Comparison of ENCODE assay signal across 19 mouse cellular contexts in genomic region chr4:128794198-128794597, GRCm38 (mm10). TPM values are rescaled to one million over a fixed set of nuclear protein-coding genes. Genes with fewer than 3 reads are reported as not detected.
DNase-seq lines count a peak whose midpoint lies in the region; ATAC-seq lines count a peak whose summit lies in the region.
"Had no signal": no experiment of that assay in that cellular context is flagged by ENCODE, and none has a peak within 500 bp of the region (broad histone marks: within the 10 kb centered on the region; RNA-seq: fewer than 3 reads in every experiment).

No protein-coding gene starts in this region.

- WGBS in heart, embryonic 14.5 days = 85% methylated on average over 8 of the region's 8 CpGs

- H3K27me3 ChIP-seq in heart, embryonic 14.5 days (ENCODE audit: control insufficient read depth, insufficient read depth, low read length) = no peaks in the 10 kb centered on the region
- H3K27me3 ChIP-seq: embryonic facial prominence, embryonic 12.5 days; forebrain, embryonic 13.5 days; midbrain, embryonic 12.5 days had no signal

- no peak overlapping the region for H3K4me3 ChIP-seq in heart, embryonic 14.5 days (ENCODE audit: control insufficient read depth in 1 of 2, insufficient read depth in 1 of 2, low read depth in 1 of 2, low read length in 2 of 2)
- H3K4me3 ChIP-seq: embryonic facial prominence, embryonic 12.5 days; forebrain, embryonic 13.5 days; midbrain, embryonic 12.5 days; myocyte had no signal

- peak overlapping the region; percentile 65 to 69; a peak in 3 of 4 replicates for H3K27ac ChIP-seq in heart, embryonic 14.5 days (replicated peaks in 1 of 2; ENCODE audit: control insufficient read depth in 1 of 2, insufficient read depth in 1 of 2, low read depth in 2 of 2, low read length in 2 of 2)
- H3K27ac ChIP-seq: embryonic facial prominence, embryonic 12.5 days; forebrain, embryonic 13.5 days; liver, embryonic 14.5 days; midbrain, embryonic 12.5 days had no signal

- H3K4me1 ChIP-seq in heart, embryonic 14.5 days (ENCODE audit: control insufficient read depth in 2 of 2, insufficient read depth in 2 of 2, low read length in 2 of 2) = peaks cover 30 to 35% of the 10 kb centered on the region in 2 experiments

- no peaks in the 10 kb centered on the region for H3K9me3 ChIP-seq in heart, embryonic 14.5 days (ENCODE audit: control insufficient read depth, low read length)
- H3K9me3 ChIP-seq: embryonic facial prominence, embryonic 12.5 days; forebrain, embryonic 13.5 days; midbrain, embryonic 12.5 days had no signal

- H3K4me2 ChIP-seq in heart, embryonic 14.5 days (ENCODE audit: low read length) = no peak overlapping the region
- H3K4me2 ChIP-seq: embryonic facial prominence, embryonic 12.5 days; forebrain, embryonic 13.5 days; midbrain, embryonic 12.5 days had no signal

- ATAC-seq in heart, embryonic 14.5 days (ENCODE audit: insufficient number of reproducible peaks, insufficient read depth, low FRiP score, low read depth) = no peak
- ATAC-seq: CD4-positive, CD25-positive, alpha-beta regulatory T cell, adult 4 months; forebrain, embryonic 13.5 days had no signal

- peaks cover 18% of the 10 kb centered on the region for H3K36me3 ChIP-seq in heart, embryonic 14.5 days (ENCODE audit: control insufficient read depth, insufficient read depth, low read length)

- DNase-seq in cerebellum, postnatal 10 days = peak; percentile 68 to 77
- no peak for DNase-seq in cerebellum, adult 11 months
- DNase-seq in heart, postnatal 25 days (ENCODE audit: low spot score) = no peak
- peak; percentile 40 for DNase-seq in MN1 (ENCODE audit: low spot score)
- peak; percentile 88 to 93 for DNase-seq in kidney, adult 8-10 months
- no peak for DNase-seq in thymus, adult 18-20 months
- DNase-seq in gastrocnemius, postnatal 36 days = no peak
- DNase-seq: layer of hippocampus, adult 9-11 months; right cerebral cortex, adult 18-20 months; spleen, adult 18-20 months; thymus, postnatal 36 days had no signal

- intact Hi-C loops in heart, postnatal 25 days (cut with DNase I) = no loop called here
- intact Hi-C loops in gastrocnemius, postnatal 36 days (cut with DNase I) = no loop called here

- H3K9ac ChIP-seq in heart, embryonic 14.5 days (ENCODE audit: low read length) = no peak overlapping the region
- H3K9ac ChIP-seq: embryonic facial prominence, embryonic 12.5 days; forebrain, embryonic 13.5 days; liver, embryonic 14.5 days; midbrain, embryonic 12.5 days had no signal

RNA-seq across cellular contexts. Expression of gene Zfp362, which starts 11.6 kb away (rescaled TPM):
- polyA plus RNA-seq in heart, embryonic 14.5 days (2014; fragmentation: Nextera tagmentation; extraction: Ambion mirVana) = 14.8 and 17.6 TPM in 2 replicates
- total RNA-seq in heart, postnatal 25 days (2021) = 10 to 100 TPM; 12.8 to 13.0 TPM
- total RNA-seq in gastrocnemius, postnatal 36 days (2021) = 10 to 100 TPM in 1 of 2 experiments, 1 to 10 TPM in 1; 8.4 to 10.4 TPM

RNA-seq across cellular contexts. Expression of gene A3galt2, which starts 39.0 kb away (rescaled TPM):
- polyA plus RNA-seq in heart, embryonic 14.5 days (2014; fragmentation: Nextera tagmentation; extraction: Ambion mirVana) = 0.12 and 0.13 TPM in 2 replicates
- total RNA-seq in heart, postnatal 25 days (2021) = under 1 TPM in 1 of 2 experiments, not detected in 1; 0.14 TPM
- under 1 TPM; 0.10 to 0.20 TPM for total RNA-seq in gastrocnemius, postnatal 36 days (2021)
- total RNA-seq: hematopoietic stem cell, adult 5-6 weeks had no signal

Comparison
In these comparisons a context has a peak if more than half of its experiments do, and no peak if none do; other contexts are left out.
1. DNase-seq: peak in cerebellum, postnatal 10 days (2 of 2), MN1 (single experiment) and kidney, adult 8-10 months (2 of 2); none in cerebellum, adult 11 months (single experiment), heart, postnatal 25 days (single experiment), thymus, adult 18-20 months (0 of 2) and gastrocnemius, postnatal 36 days (0 of 2).